Mouse (Mus musculus): ENCODE data around the gene Sec31a.

DNA sequence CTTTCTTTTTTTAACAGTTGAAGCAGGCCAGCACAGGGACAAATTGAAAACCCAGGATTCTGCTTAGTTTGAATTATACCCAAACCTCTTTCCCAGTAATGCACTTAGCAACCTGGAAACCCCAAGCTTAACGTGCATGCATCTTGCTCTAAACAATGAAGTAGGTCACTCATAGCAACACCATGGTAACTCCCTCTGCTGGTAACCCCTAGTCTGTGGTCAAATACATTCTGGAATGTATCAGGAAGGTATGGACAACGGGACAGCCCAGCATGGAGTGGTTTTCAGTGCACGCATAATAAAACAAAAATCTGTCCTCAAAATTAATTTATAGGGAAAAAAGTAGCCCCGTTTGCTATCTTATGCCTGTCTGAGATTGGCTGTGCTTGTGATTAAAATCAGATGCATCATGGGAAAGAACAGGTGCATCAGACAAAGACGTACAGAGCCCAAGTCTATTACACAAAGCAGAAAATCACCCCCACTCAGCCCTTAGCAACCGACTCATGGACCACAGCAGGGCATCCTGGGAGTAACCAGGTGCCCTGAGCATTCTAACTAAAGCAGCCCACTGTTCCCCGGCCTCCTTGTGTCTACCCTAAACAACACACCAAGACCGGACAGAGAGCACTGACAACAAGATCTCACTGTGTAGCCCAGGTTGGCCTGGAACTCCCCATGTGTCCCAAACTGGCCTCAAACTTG lies 83.6 kb downstream of the Sec31a start:
- TF ChIP-seq CTCF (IDR thresholded peaks at IDR 0.05; ENCODE audit: insufficient read depth, low read length), result no peak
- TF ChIP-seq POLR2A (IDR thresholded peaks at IDR 0.05; ENCODE audit: borderline replicate concordance, extremely low read depth, low read depth, low read length), result no peak

Measured in lung, adult 2 months (tissue).